Mouse (Mus musculus) lung, adult 2 months (tissue): ENCODE measurements at regions not wholly inside any gene's neighbourhood (a gene's known extent, or its start where the extent isn't known, plus 50 kb on each side); places are given as distances from the start of the nearest gene placed in this dataset.
A peak's percentile ranks its signal among the peaks of the same experiment; 100 is the strongest.

Experiments
- DNase-seq: peaks from one replicate; pipeline ENCODE4 v3.0.0; 2022
- H3K4me1 ChIP-seq: fragments of 200-500 bp; 2 replicates; pipeline ENCODE4 v1.6.1; 2011; ENCODE audit warnings: low read length; ENCODE audit not compliant: control insufficient read depth, insufficient read depth
- H3K4me3 ChIP-seq: fragments of 200-500 bp; replicated peaks from 2 replicates; pipeline ENCODE3; 2011; ENCODE audit warnings: low read depth, mild to moderate bottlenecking, control low read depth, low read length; ENCODE audit errors: extremely low read depth
- CTCF ChIP-seq: fragments of 200-500 bp; IDR thresholded peaks from 2 replicates; pipeline ENCODE4 v1.5.1; 2011; ENCODE audit warnings: mild to moderate bottlenecking, low read length, control low read depth; ENCODE audit not compliant: insufficient read depth
- POLR2A ChIP-seq: fragments of 200-500 bp; IDR thresholded peaks from 2 replicates; pipeline ENCODE4 v1.6.1; 2011; ENCODE audit warnings: low read depth, mild to moderate bottlenecking, control low read depth, low read length, borderline replicate concordance; ENCODE audit errors: extremely low read depth
- WGBS: fragments of 180-500 bp; shearing (Covaris S2); methylation state at CpG from one replicate; pipeline ENCODE4 v1.1.7; 2018; 5-methylcytosine and 5-hydroxymethylcytosine counted together

GRCm38 (mm10) chr1:165061420-165061819 is 99.2 kb downstream of the Tbx19 start:
- no peak overlapping the region for H3K4me3 ChIP-seq
- TF ChIP-seq POLR2A (no peak), CTCF (no peak)
- WGBS: 55% methylated on average over 3 of the region's 3 CpGs
- no peak for DNase-seq
- no peaks in the 10 kb centered on the region for H3K4me1 ChIP-seq

- TF ChIP-seq CTCF (no peak), POLR2A (no peak)
- Histone ChIP-seq H3K4me3 (no peak overlapping the region), H3K4me1 (no peaks in the 10 kb centered on the region)
- WGBS: 77% methylated on average over 6 of the region's 6 CpGs
- no peak for DNase-seq
Observed at GRCm38 (mm10) chr1:165054245-165054644, 106.3 kb downstream of the Tbx19 start.

- no peak for DNase-seq
- 32% methylated on average over 2 of the region's 2 CpGs for WGBS
Observed at GRCm38 (mm10) chr1:165051294-165051693, 109.3 kb downstream of the Tbx19 start.

GRCm38 (mm10) chr1:165050176-165050575 is 110.4 kb downstream of the Tbx19 start:
- Histone ChIP-seq H3K4me1 (no peaks in the 10 kb centered on the region), H3K4me3 (no peak overlapping the region)
- 72% methylated on average over 4 of the region's 4 CpGs for WGBS
- DNase-seq: no peak
- TF ChIP-seq POLR2A (no peak), CTCF (no peak)

More at GRCm38 (mm10) chr1:165051294-165051693, 109.3 kb downstream of the Tbx19 start:
- Histone ChIP-seq H3K4me1 (no peaks in the 10 kb centered on the region), H3K4me3 (no peak overlapping the region)
- no peak for TF ChIP-seq POLR2A
- TF ChIP-seq CTCF: no peak

GRCm38 (mm10) chr1:165046637-165047036 is 111.3 kb upstream of the Xcl1 start:
- TF ChIP-seq CTCF: no peak
- TF ChIP-seq POLR2A: no peak
- DNase-seq: no peak
- Histone ChIP-seq H3K4me3 (no peak overlapping the region), H3K4me1 (no peaks in the 10 kb centered on the region)
- 20% methylated on average over 7 of the region's 7 CpGs for WGBS

GRCm38 (mm10) chr1:165046056-165046455 is 110.7 kb upstream of the Xcl1 start:
- Histone ChIP-seq H3K4me3 (no peak overlapping the region), H3K4me1 (no peaks in the 10 kb centered on the region)
- TF ChIP-seq POLR2A (no peak), CTCF (no peak)
- 69% methylated on average over 4 of the region's 4 CpGs for WGBS
- DNase-seq: no peak

GRCm38 (mm10) chr1:165043361-165043760 is 108.0 kb upstream of the Xcl1 start:
- no peak overlapping the region for H3K4me3 ChIP-seq
- WGBS: 36% methylated on average over 3 of the region's 3 CpGs
- H3K4me1 ChIP-seq: no peaks in the 10 kb centered on the region
- no peak for DNase-seq
- TF ChIP-seq POLR2A: no peak
- no peak for TF ChIP-seq CTCF

- Histone ChIP-seq H3K4me3 (no peak overlapping the region), H3K4me1 (no peaks in the 10 kb centered on the region)
- no peak for TF ChIP-seq POLR2A
- no peak for DNase-seq
- whole genome bisulfite sequencing: 89% methylated on average over 2 of the region's 2 CpGs
Observed at GRCm38 (mm10) chr1:165042105-165042504, 106.8 kb upstream of the Xcl1 start.

- Histone ChIP-seq H3K4me3 (no peak overlapping the region), H3K4me1 (no peaks in the 10 kb centered on the region)
- WGBS: 64% methylated on average over 3 of the region's 3 CpGs
- DNase-seq: no peak
- no peak for TF ChIP-seq CTCF
- no peak for TF ChIP-seq POLR2A
Observed at GRCm38 (mm10) chr1:165036631-165037030, 101.3 kb upstream of the Xcl1 start.

- DNase-seq: no peak
- TF ChIP-seq POLR2A (no peak), CTCF (peak; percentile 51)
- Histone ChIP-seq H3K4me3 (no peak overlapping the region), H3K4me1 (no peaks in the 10 kb centered on the region)
- 85% methylated on average over 1 of the region's 1 CpGs for WGBS
Observed at GRCm38 (mm10) chr1:165035618-165036017, 100.3 kb upstream of the Xcl1 start.
